Mouse (Mus musculus): ENCODE data around the gene Rc3h1. TPM values are rescaled to one million over a fixed set of nuclear protein-coding genes. Genes with fewer than 3 reads are reported as not detected.

The Rc3h1 gene
- polyA plus RNA-seq, 1 experiment from 2014 or later = 8.0 TPM

GRCm38 (mm10) chr1:161006471-161006870, 100.3 kb downstream of the Rc3h1 start:
- Histone ChIP-seq H3K4me3 (no peak overlapping the region), H3K9ac (no peak overlapping the region), H3K27ac (no peak overlapping the region), H3K4me1 (replicated peaks) (no peaks in the 10 kb centered on the region), H3K36me3 (peaks cover 33% of the 10 kb centered on the region), H3K9me3 (no peaks in the 10 kb centered on the region), H3K27me3 (no peaks in the 10 kb centered on the region), H3K4me2 (no peak overlapping the region)
- WGBS = 83% methylated on average over 5 of the region's 5 CpGs
- no peak for ATAC-seq (ENCODE audit: low FRiP score)

DNA sequence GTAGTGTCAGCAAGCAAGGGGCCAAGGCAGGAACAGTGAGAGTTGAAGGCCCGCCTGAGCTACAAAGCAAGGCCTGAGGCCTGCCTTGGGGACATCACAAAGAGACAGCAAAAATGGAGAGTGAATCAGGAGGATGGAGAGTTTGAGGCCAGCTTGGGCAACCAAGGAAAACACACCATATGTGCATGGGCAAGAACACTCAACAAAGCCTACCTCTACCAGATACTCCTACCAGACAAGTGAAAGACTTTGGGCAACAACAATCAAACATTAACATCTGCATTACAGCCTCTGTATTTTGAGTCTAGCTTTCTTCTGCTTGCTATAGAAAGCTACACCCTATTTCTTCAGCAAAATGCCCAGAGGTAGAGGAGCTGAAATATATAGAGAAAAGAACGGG, 101.8 kb downstream of the Rc3h1 start:
- Histone ChIP-seq H3K27ac (no peak overlapping the region), H3K9ac (no peak overlapping the region), H3K27me3 (no peaks in the 10 kb centered on the region), H3K4me3 (no peak overlapping the region), H3K36me3 (peaks cover 41% of the 10 kb centered on the region), H3K4me1 (replicated peaks) (no peaks in the 10 kb centered on the region), H3K4me2 (no peak overlapping the region), H3K9me3 (no peaks in the 10 kb centered on the region)
- no peak for ATAC-seq (ENCODE audit: low FRiP score)
- 96% methylated on average over 2 of the region's 2 CpGs for WGBS

- ATAC-seq (ENCODE audit: low FRiP score) = no peak
- 92% methylated on average over 4 of the region's 4 CpGs for WGBS
- Histone ChIP-seq H3K9me3 (no peaks in the 10 kb centered on the region), H3K36me3 (peaks cover 35% of the 10 kb centered on the region), H3K27me3 (no peaks in the 10 kb centered on the region), H3K27ac (no peak overlapping the region), H3K4me2 (no peak overlapping the region), H3K4me3 (no peak overlapping the region), H3K4me1 (replicated peaks) (no peaks in the 10 kb centered on the region), H3K9ac (no peak overlapping the region)
These were observed 104.2 kb downstream of the Rc3h1 start for GRCm38 (mm10) chr1:161010436-161010835.

DNA sequence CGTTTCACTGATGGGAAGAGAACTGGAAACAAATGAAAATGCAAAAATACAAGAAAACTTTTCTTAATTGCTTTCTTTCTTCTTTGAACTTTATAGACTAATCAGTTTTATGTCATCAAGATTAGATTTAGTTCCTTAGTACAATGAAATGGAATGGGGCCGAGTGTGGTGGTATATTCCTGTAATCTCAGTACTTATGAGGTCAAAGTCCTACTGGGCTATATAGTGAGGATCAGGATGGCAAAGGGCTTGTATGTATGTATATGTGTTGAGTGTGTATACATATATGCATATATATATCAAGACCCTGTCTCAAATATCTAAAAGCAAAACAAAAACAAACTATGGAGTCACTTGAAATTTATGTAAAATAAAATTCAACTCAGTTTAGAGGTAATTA, 110.2 kb downstream of the Rc3h1 start:
- no peaks in the 10 kb centered on the region for H3K9me3 ChIP-seq
- no peaks in the 10 kb centered on the region for H3K27me3 ChIP-seq
- 92% methylated on average over 2 of the region's 2 CpGs for WGBS
- H3K4me3 ChIP-seq = no peak overlapping the region
- H3K4me2 ChIP-seq = no peak overlapping the region
- peaks cover 58% of the 10 kb centered on the region for H3K36me3 ChIP-seq
- no peak overlapping the region for H3K27ac ChIP-seq
- H3K4me1 ChIP-seq (replicated peaks) = no peaks in the 10 kb centered on the region
- H3K9ac ChIP-seq = no peak overlapping the region
- no peak for ATAC-seq (ENCODE audit: low FRiP score)

GRCm38 (mm10) chr1:161020051-161020450, 113.8 kb downstream of the Rc3h1 start:
- 96% methylated on average over 14 of the region's 14 CpGs for WGBS
- no peak overlapping the region for H3K27ac ChIP-seq
- peaks cover 50% of the 10 kb centered on the region for H3K36me3 ChIP-seq
- no peak for ATAC-seq (ENCODE audit: low FRiP score)
- no peak overlapping the region for H3K4me2 ChIP-seq
- no peaks in the 10 kb centered on the region for H3K4me1 ChIP-seq (replicated peaks)
- no peaks in the 10 kb centered on the region for H3K27me3 ChIP-seq
- H3K9ac ChIP-seq = no peak overlapping the region
- H3K9me3 ChIP-seq = no peaks in the 10 kb centered on the region
- no peak overlapping the region for H3K4me3 ChIP-seq

Other genes starting within 250 kb of the Rc3h1 start
- gene Rabgap1l, start 113.2 kb upstream of the Rc3h1 start, polyA plus RNA-seq (2015; fragmentation: Nextera tagmentation; extraction: Ambion mirVana) = 26.4 and 27.6 TPM in 2 replicates
- 3.7 and 3.9 TPM in 2 replicates for gene Serpinc1, start 72.2 kb downstream of the Rc3h1 start, polyA plus RNA-seq (2015; fragmentation: Nextera tagmentation; extraction: Ambion mirVana)
- 10.7 and 11.5 TPM in 2 replicates for gene Zbtb37, start 128.4 kb downstream of the Rc3h1 start, polyA plus RNA-seq (2015; fragmentation: Nextera tagmentation; extraction: Ambion mirVana)
- gene Dars2, start 164.2 kb downstream of the Rc3h1 start, polyA plus RNA-seq (2015; fragmentation: Nextera tagmentation; extraction: Ambion mirVana) = 26.2 and 28.4 TPM in 2 replicates
- 13.1 and 13.2 TPM in 2 replicates for gene Cenpl, start 164.3 kb downstream of the Rc3h1 start, polyA plus RNA-seq (2015; fragmentation: Nextera tagmentation; extraction: Ambion mirVana)
- 16.9 and 17.9 TPM in 2 replicates for gene Klhl20, start 225.1 kb downstream of the Rc3h1 start, polyA plus RNA-seq (2015; fragmentation: Nextera tagmentation; extraction: Ambion mirVana)
- 13.6 and 14.0 TPM in 2 replicates for gene Ankrd45, start 236.3 kb downstream of the Rc3h1 start, polyA plus RNA-seq (2015; fragmentation: Nextera tagmentation; extraction: Ambion mirVana)

All from hindbrain, embryonic 13.5 days (tissue).